Mouse (Mus musculus) forebrain, embryonic 10.5 days (tissue): Measurements from ENCODE around the gene Kcnn3. TPM values are rescaled to one million over a fixed set of nuclear protein-coding genes. Genes with fewer than 3 reads are reported as not detected.

Experiments
- DNase-seq: peaks from one replicate; pipeline ENCODE4 v3.0.0-alpha.2; 2017; ENCODE audit warnings: low spot score; ENCODE audit errors: extremely low spot score
- H3K27ac ChIP-seq: fragments of 300-500 bp; sonication (generic); 2 replicates; pipeline ENCODE4 v1.5.1; 2016; ENCODE audit warnings: mild to moderate bottlenecking
- H3K27me3 ChIP-seq: fragments of 300-500 bp; sonication (generic); 2 replicates; pipeline ENCODE4 v1.6.1; 2016; ENCODE audit warnings: mild to moderate bottlenecking; ENCODE audit not compliant: poor library complexity, severe bottlenecking
- H3K36me3 ChIP-seq: fragments of 300-500 bp; sonication (generic); replicated peaks from 2 replicates; pipeline ENCODE4 v1.6.1; 2016; ENCODE audit warnings: mild to moderate bottlenecking, moderate library complexity
- H3K4me1 ChIP-seq: fragments of 300-500 bp; sonication (generic); 2 replicates; pipeline ENCODE4 v1.6.1; 2016
- H3K4me3 ChIP-seq: fragments of 300-500 bp; sonication (generic); 2 replicates; pipeline ENCODE4 v1.5.1; 2016; ENCODE audit warnings: mild to moderate bottlenecking, moderate library complexity
- H3K9me3 ChIP-seq: fragments of 300-500 bp; sonication (generic); 2 replicates; pipeline ENCODE4 v1.6.1; 2016; ENCODE audit warnings: mild to moderate bottlenecking, moderate library complexity
- WGBS: fragments of 180-500 bp; shearing (Covaris S2); methylation state at CpG from one replicate; pipeline ENCODE4 v1.1.7; 2016; 5-methylcytosine and 5-hydroxymethylcytosine counted together
- polyA plus RNA-seq: library from polyadenylated mRNA; unstranded; fragments of >200 nt; fragmentation: Nextera tagmentation; extraction: Ambion mirVana; gene quantifications from 2 replicates; pipeline ENCODE4 v1.2.1, GENCODE M21; 2016

The Kcnn3 gene
- polyA plus RNA-seq, 1 experiment from 2014 or later = 0.81 TPM

DNA sequence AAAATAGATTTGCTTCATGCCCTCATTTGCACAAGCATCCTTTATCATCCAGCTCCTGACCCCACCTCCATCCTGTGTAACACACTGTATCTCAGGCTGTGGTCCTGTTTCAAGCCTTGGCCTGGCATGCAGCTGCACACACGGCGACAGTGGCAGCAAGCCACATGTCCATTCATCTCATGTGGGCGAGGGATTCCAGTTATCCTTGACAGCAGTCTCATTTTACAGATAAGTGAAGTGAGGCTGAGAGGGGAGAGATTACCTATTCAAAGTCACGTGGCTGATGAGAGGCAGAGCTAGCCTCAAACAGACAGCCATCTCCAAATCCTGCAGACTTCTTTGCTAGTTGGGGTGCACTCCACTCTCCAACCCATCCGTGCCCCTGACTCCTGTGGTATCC lies 57.2 kb downstream of the Kcnn3 start:
- H3K27me3 ChIP-seq = peaks cover 7% of the 10 kb centered on the region; the same call in 1 of the 2 replicates
- H3K36me3 ChIP-seq = no peaks in the 10 kb centered on the region
- peaks cover 26% of the 10 kb centered on the region for H3K4me1 ChIP-seq
- no peak overlapping the region for H3K4me3 ChIP-seq
- DNase-seq = no peak
- peaks cover 4% of the 10 kb centered on the region; the same call in 1 of the 2 replicates for H3K9me3 ChIP-seq
- no peak overlapping the region for H3K27ac ChIP-seq
- 90% methylated on average over 5 of the region's 5 CpGs for WGBS

- WGBS = 77% methylated on average over 4 of the region's 4 CpGs
- H3K4me3 ChIP-seq = no peak overlapping the region
- no peak overlapping the region for H3K27ac ChIP-seq
- no peak for DNase-seq
- H3K27me3 ChIP-seq = peaks cover 11% of the 10 kb centered on the region; the same call in 1 of the 2 replicates
- H3K4me1 ChIP-seq = peaks cover 28% of the 10 kb centered on the region
- H3K9me3 ChIP-seq = peaks cover 4% of the 10 kb centered on the region; the same call in 1 of the 2 replicates
- no peaks in the 10 kb centered on the region for H3K36me3 ChIP-seq
Observed at GRCm38 (mm10) chr3:89578083-89578482, 58.1 kb downstream of the Kcnn3 start.

DNA sequence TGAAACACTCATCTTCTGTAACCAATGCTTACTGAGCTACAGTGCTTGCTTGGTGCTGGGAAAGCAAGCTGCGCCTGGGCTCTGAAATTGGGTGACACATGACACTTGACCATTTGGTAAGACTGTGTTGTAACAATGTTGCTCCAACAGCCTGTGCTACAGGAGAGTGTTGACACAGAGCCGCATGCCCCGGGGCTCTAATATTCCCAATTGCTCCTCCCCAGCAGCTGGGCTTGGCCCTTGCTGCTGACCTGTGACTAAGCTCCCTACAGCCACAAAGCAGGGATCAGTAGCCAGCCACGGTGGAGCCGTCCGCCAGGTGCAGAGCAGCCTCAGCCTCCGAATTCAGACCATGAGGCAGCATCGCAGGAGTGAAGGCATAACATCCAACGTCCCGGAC lies 58.8 kb downstream of the Kcnn3 start:
- no peak overlapping the region for H3K4me3 ChIP-seq
- DNase-seq = peak; percentile 31
- H3K27ac ChIP-seq = peak overlapping the region; percentile 60
- peaks cover 12% of the 10 kb centered on the region; the same call in 1 of the 2 replicates for H3K27me3 ChIP-seq
- H3K9me3 ChIP-seq = peaks cover 4% of the 10 kb centered on the region; the same call in 1 of the 2 replicates
- 55% methylated on average over 10 of the region's 10 CpGs for WGBS
- H3K36me3 ChIP-seq = no peaks in the 10 kb centered on the region
- peaks cover 31% of the 10 kb centered on the region for H3K4me1 ChIP-seq

DNA sequence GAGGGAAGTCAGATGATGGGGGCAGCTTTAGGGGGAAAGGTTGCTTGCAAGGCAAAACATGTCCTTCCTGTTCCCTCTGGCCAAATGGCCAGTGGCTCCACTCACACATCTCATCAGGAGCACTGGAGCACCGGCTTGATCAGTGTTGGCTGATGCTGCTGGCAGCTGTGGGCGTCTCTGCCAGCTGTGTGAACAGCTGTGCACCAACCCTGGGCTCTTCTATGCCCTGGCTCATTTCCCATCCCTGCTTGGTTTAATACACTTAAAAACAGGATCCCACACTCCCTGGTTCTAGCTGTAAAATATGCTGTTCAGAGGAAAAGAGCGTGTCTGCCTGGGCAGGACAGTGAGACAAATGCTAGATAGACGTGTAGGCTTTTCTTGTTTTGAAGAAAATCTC lies 64.3 kb downstream of the Kcnn3 start:
- Histone ChIP-seq H3K4me3 (no peak overlapping the region), H3K27ac (peak overlapping the region; percentile 60), H3K36me3 (no peaks in the 10 kb centered on the region), H3K4me1 (peaks cover 59% of the 10 kb centered on the region), H3K9me3 (no peaks in the 10 kb centered on the region), H3K27me3 (peaks cover 14% of the 10 kb centered on the region; the same call in 1 of the 2 replicates)
- DNase-seq = no peak
- WGBS = 77% methylated on average over 4 of the region's 4 CpGs

- Histone ChIP-seq H3K4me1 (peaks cover 85% of the 10 kb centered on the region), H3K27ac (no peak overlapping the region), H3K36me3 (no peaks in the 10 kb centered on the region), H3K27me3 (peaks cover 9% of the 10 kb centered on the region; the same call in 1 of the 2 replicates), H3K4me3 (no peak overlapping the region), H3K9me3 (no peaks in the 10 kb centered on the region)
- DNase-seq = no peak
- WGBS = 84% methylated on average over 11 of the region's 11 CpGs
Observed at GRCm38 (mm10) chr3:89588436-89588835, 68.5 kb downstream of the Kcnn3 start.

- Histone ChIP-seq H3K36me3 (no peaks in the 10 kb centered on the region), H3K27ac (no peak overlapping the region), H3K4me1 (peaks cover 86% of the 10 kb centered on the region), H3K9me3 (no peaks in the 10 kb centered on the region), H3K4me3 (no peak overlapping the region), H3K27me3 (peaks cover 9% of the 10 kb centered on the region; the same call in 1 of the 2 replicates)
- no peak for DNase-seq
- WGBS = 85% methylated on average over 3 of the region's 3 CpGs
Observed at GRCm38 (mm10) chr3:89589321-89589720, 69.4 kb downstream of the Kcnn3 start.

GRCm38 (mm10) chr3:89590386-89590785 lies 70.4 kb downstream of the Kcnn3 start:
- WGBS = 76% methylated on average over 4 of the region's 4 CpGs

GRCm38 (mm10) chr3:89591461-89591860 lies 71.5 kb downstream of the Kcnn3 start:
- Histone ChIP-seq H3K4me1 (peaks cover 82% of the 10 kb centered on the region), H3K36me3 (no peaks in the 10 kb centered on the region), H3K9me3 (no peaks in the 10 kb centered on the region), H3K27me3 (peaks cover 9% of the 10 kb centered on the region; the same call in 1 of the 2 replicates), H3K4me3 (no peak overlapping the region), H3K27ac (0 out of 2 replicates have a peak overlapping the region, but pooled peaks have one; percentile 60)
- WGBS = 61% methylated on average over 3 of the region's 3 CpGs
- DNase-seq = no peak

More at GRCm38 (mm10) chr3:89590386-89590785, 70.4 kb downstream of the Kcnn3 start:
- Histone ChIP-seq H3K36me3 (no peaks in the 10 kb centered on the region), H3K4me3 (no peak overlapping the region), H3K27me3 (peaks cover 9% of the 10 kb centered on the region; the same call in 1 of the 2 replicates), H3K27ac (no peak overlapping the region), H3K4me1 (peaks cover 91% of the 10 kb centered on the region), H3K9me3 (no peaks in the 10 kb centered on the region)
- DNase-seq = no peak

DNA sequence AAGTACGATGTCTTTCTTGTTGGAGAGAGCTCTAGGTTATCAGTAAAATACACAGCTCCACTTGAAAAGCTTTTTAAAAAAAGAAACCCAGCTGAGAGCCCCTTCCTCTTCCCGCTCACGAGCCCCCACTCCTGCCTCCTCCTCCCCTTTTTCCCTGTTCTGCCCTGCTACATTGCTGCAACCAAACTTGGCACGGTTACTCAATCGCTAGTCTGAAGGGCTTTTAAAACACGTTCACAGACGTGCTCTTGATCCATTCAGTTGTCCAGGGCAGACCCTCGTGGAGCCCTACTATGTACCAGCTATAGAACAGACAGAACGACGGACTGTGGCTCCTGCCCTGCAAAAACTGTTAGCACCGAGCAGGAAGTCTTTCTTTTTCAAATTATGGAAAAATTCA lies 72.8 kb downstream of the Kcnn3 start:
- 0 out of 2 replicates have a peak, but pooled peaks cover 9% of the 10 kb centered on the region for H3K27me3 ChIP-seq
- H3K36me3 ChIP-seq = no peaks in the 10 kb centered on the region
- H3K4me1 ChIP-seq = peaks cover 69% of the 10 kb centered on the region
- DNase-seq = no peak
- no peak overlapping the region for H3K4me3 ChIP-seq
- no peaks in the 10 kb centered on the region for H3K9me3 ChIP-seq
- H3K27ac ChIP-seq = no peak overlapping the region
- 67% methylated on average over 11 of the region's 11 CpGs for WGBS

GRCm38 (mm10) chr3:89593524-89593923 lies 73.6 kb downstream of the Kcnn3 start:
- H3K4me1 ChIP-seq = peaks cover 65% of the 10 kb centered on the region
- H3K27ac ChIP-seq = peak overlapping the region; percentile 36; the same call in 1 of the 2 replicates
- WGBS = 73% methylated on average over 10 of the region's 10 CpGs

DNA sequence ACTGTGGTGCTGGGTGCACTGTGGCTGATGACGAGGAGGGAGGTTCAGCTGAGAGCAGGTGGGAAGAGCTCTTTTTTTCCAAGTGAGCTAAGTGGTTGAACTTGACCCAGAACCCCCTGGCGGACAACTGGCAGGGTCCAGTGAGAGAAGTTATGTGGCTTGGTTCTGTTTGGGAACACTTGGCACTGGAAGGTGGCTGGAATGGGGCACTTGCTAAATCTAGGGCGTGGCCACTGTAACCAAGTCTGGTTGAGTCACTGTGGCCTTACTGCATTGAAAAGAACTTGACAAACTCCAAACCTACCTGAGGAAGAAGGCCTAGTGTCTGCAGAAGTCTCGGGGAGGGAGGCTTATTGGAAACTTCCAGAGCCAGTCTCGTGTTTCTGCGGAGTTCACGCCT lies 78.4 kb downstream of the Kcnn3 start:
- Histone ChIP-seq H3K9me3 (peaks cover 12% of the 10 kb centered on the region; the same call in 1 of the 2 replicates), H3K27ac (no peak overlapping the region), H3K36me3 (no peaks in the 10 kb centered on the region), H3K4me1 (peaks cover 32% of the 10 kb centered on the region), H3K4me3 (no peak overlapping the region), H3K27me3 (no peaks in the 10 kb centered on the region)
- WGBS = 91% methylated on average over 7 of the region's 7 CpGs
- DNase-seq = no peak

More at GRCm38 (mm10) chr3:89593524-89593923, 73.6 kb downstream of the Kcnn3 start:
- H3K36me3 ChIP-seq = no peaks in the 10 kb centered on the region
- 0 out of 2 replicates have a peak, but pooled peaks cover 9% of the 10 kb centered on the region for H3K27me3 ChIP-seq
- H3K4me3 ChIP-seq = no peak overlapping the region
- H3K9me3 ChIP-seq = no peaks in the 10 kb centered on the region
- DNase-seq = no peak

GRCm38 (mm10) chr3:89598967-89599366 lies 79.0 kb downstream of the Kcnn3 start:
- Histone ChIP-seq H3K4me3 (no peak overlapping the region), H3K4me1 (peaks cover 26% of the 10 kb centered on the region), H3K36me3 (no peaks in the 10 kb centered on the region), H3K9me3 (peaks cover 12% of the 10 kb centered on the region; the same call in 1 of the 2 replicates), H3K27me3 (no peaks in the 10 kb centered on the region), H3K27ac (no peak overlapping the region)
- no peak for DNase-seq
- 95% methylated on average over 7 of the region's 7 CpGs for WGBS

DNA sequence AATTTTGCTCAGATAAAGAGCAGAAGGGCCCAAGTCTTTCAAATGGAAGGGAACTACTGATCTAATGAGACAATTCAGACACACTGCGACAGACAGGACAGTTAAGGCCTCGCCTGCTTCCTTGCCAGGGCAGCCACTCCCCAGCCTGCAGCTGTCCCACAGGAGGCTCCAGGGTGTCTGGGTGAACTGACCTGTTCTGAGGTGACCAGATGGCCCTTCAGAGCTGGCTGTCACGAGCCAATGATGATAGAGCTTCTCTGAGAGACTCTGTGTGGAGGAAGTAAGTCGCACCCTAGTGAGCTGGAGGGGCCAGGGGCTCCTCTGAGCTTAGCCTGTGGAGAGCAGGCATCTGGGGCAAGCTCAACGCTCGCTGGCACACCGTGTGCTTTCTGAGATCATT lies 81.1 kb downstream of the Kcnn3 start:
- no peak for DNase-seq
- Histone ChIP-seq H3K36me3 (no peaks in the 10 kb centered on the region), H3K9me3 (peaks cover 12% of the 10 kb centered on the region; the same call in 1 of the 2 replicates), H3K27ac (peak overlapping the region; percentile 60; the same call in 1 of the 2 replicates), H3K4me1 (peaks cover 31% of the 10 kb centered on the region), H3K4me3 (no peak overlapping the region), H3K27me3 (no peaks in the 10 kb centered on the region)
- WGBS = 48% methylated on average over 7 of the region's 7 CpGs
